Comparison of ENCODE assay signal across 9 mouse cellular contexts in the genomic region with DNA sequence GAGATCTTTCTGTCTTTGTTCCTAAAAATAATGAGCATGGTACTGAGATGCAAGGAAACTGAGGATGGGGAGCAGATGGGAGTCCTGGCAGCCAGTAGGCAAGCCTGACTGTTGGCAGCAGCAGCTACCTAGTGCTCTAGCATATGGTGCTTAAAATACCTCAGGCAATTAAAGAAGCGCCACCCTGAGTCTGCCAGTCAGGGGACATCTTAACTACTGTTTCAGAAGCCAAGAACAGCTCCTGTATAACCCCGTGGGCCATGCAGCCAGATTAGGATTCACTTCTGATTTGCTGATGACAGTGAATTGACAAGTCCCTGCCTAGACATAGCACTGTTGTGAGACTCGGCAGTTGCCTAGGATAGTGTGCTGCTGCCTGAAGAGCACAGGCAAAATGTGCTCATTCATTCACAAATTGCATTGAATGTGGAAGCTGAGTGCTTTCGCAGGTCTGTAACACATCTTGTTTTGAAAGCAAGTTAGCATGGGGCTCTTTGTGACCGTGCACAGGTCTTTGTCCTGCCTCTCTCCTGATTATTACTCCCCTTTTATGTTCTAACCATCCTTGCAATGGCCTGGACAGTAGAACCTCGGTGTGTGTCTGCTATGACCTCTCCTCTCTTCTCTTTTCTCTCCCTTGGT. TPM values are rescaled to one million over a fixed set of nuclear protein-coding genes. Genes with fewer than 3 reads are reported as not detected.
DNase-seq lines count a peak whose midpoint lies in the region; ATAC-seq lines count a peak whose summit lies in the region.
"Had no signal": no experiment of that assay in that cellular context is flagged by ENCODE, and none has a peak within 500 bp of the region (broad histone marks: within the 10 kb centered on the region; RNA-seq: fewer than 3 reads in every experiment).

No protein-coding gene starts in this region.

- H3K4me1 ChIP-seq in heart, embryonic 10.5 days: peaks cover 17% of the 10 kb centered on the region
- H3K4me1 ChIP-seq in forebrain, embryonic 14.5 days (ENCODE audit: control insufficient read depth, insufficient read depth, low read length): peaks cover 15% of the 10 kb centered on the region; the same call in 1 of the 2 replicates

- no peaks in the 10 kb centered on the region for H3K9me3 ChIP-seq in heart, embryonic 10.5 days
- no peaks in the 10 kb centered on the region for H3K9me3 ChIP-seq in forebrain, embryonic 14.5 days (replicated peaks; ENCODE audit: control insufficient read depth, low read length)

- H3K4me2 ChIP-seq in forebrain, embryonic 14.5 days (ENCODE audit: low read length): peak overlapping the region; percentile 3; the same call in 1 of the 2 replicates

- no peak overlapping the region for H3K9ac ChIP-seq in forebrain, embryonic 14.5 days (ENCODE audit: low read length)

- no peaks in the 10 kb centered on the region for H3K36me3 ChIP-seq in heart, embryonic 10.5 days
- no peaks in the 10 kb centered on the region for H3K36me3 ChIP-seq in forebrain, embryonic 14.5 days (ENCODE audit: control insufficient read depth, insufficient read depth, low read length)

- H3K27ac ChIP-seq in heart, embryonic 10.5 days: no peak overlapping the region
- peak overlapping the region; percentile 78 for H3K27ac ChIP-seq in forebrain, embryonic 14.5 days (ENCODE audit: low read depth, low read length)

- H3K27me3 ChIP-seq in heart, embryonic 10.5 days (ENCODE audit: insufficient read depth, poor library complexity, severe bottlenecking): no peaks in the 10 kb centered on the region
- no peaks in the 10 kb centered on the region for H3K27me3 ChIP-seq in forebrain, embryonic 14.5 days (replicated peaks; ENCODE audit: control insufficient read depth, insufficient read depth, low read length)

- DNase-seq in heart, adult 8-10 months (ENCODE audit: low spot score): peak; percentile 3
- no peak for DNase-seq in heart, embryonic 10.5 days (ENCODE audit: low spot score)
- peak; percentile 95 for DNase-seq in forebrain, embryonic 14.5 days (ENCODE audit: low spot score)
- peak; percentile 26 to 27 for DNase-seq in layer of hippocampus, postnatal 25 days (ENCODE audit: extremely low spot score in 1 of 2, low spot score in 1 of 2)
- DNase-seq in right cerebral cortex, adult 2 months (ENCODE audit: low spot score in 2 of 2): peak; percentile 64 to 66
- no peak for DNase-seq in urinary bladder, adult 2 months (ENCODE audit: low spot score)
- DNase-seq in spleen, postnatal 4 days (ENCODE audit: low spot score in 2 of 2): no peak

- H3K4me3 ChIP-seq in heart, embryonic 10.5 days: no peak overlapping the region
- H3K4me3 ChIP-seq in forebrain, embryonic 14.5 days (ENCODE audit: low read depth, low read length): no peak overlapping the region
- H3K4me3 ChIP-seq: myocyte had no signal

- peak; percentile 97 for ATAC-seq in forebrain, embryonic 14.5 days
- ATAC-seq in megakaryocyte progenitor cell, adult 5-6 weeks (replicated peaks; ENCODE audit: poor library complexity): no peak

- 42% methylated on average over 6 of the region's 6 CpGs for WGBS in heart, embryonic 10.5 days
- 10% methylated on average over 6 of the region's 6 CpGs for WGBS in forebrain, embryonic 14.5 days

RNA-seq across cellular contexts. Expression of gene Srek1, which starts 31.9 kb away (rescaled TPM):
- total RNA-seq in heart, adult 8-10 months (2022): 10 to 100 TPM; 18.2 to 23.2 (median 20.7) TPM
- 58.3 and 63.2 TPM in 2 replicates for polyA plus RNA-seq in heart, embryonic 10.5 days (2016; fragmentation: Nextera tagmentation; extraction: Ambion mirVana)
- 48.1 and 67.4 TPM in 2 replicates for polyA plus RNA-seq in forebrain, embryonic 14.5 days (2014; fragmentation: Nextera tagmentation; extraction: Ambion mirVana)
- total RNA-seq in layer of hippocampus, postnatal 25 days (2021): 10 to 100 TPM; 63.4 to 95.1 TPM
- polyA plus RNA-seq in urinary bladder, adult 2 months (2012; rRNA removed): 69.9 and 74.2 TPM in 2 replicates
- 50.1 and 61.6 TPM in 2 replicates for total RNA-seq in megakaryocyte progenitor cell, adult 5-6 weeks (2015)
- 83.3 and 121 TPM in 2 replicates for total RNA-seq in megakaryocyte progenitor cell, adult 5-6 weeks (2017)

Comparison
In these comparisons a context has a peak if more than half of its experiments do, and no peak if none do; other contexts are left out.
1. DNase-seq: peak in heart, adult 8-10 months (single experiment), forebrain, embryonic 14.5 days (single experiment), layer of hippocampus, postnatal 25 days (2 of 2) and right cerebral cortex, adult 2 months (2 of 2); none in heart, embryonic 10.5 days (single experiment), urinary bladder, adult 2 months (single experiment) and spleen, postnatal 4 days (0 of 2).